Mouse (Mus musculus) intestine, embryonic 15.5 days (tissue): ENCODE data around the gene Ndufa6. TPM values are rescaled to one million over a fixed set of nuclear protein-coding genes. Genes with fewer than 3 reads are reported as not detected.

Experiments
- ATAC-seq: fragments of 200-750 bp; cut with Nextera tagmentation; 2 replicates; pipeline ENCODE4 v1.8.0; 2017; ENCODE audit warnings: moderate TSS enrichment, moderate library complexity
- H3K27ac ChIP-seq: fragments of 300-500 bp; sonication (generic); 2 replicates; pipeline ENCODE4 v1.5.1; 2015; ENCODE audit warnings: mild to moderate bottlenecking, inconsistent platforms
- H3K27me3 ChIP-seq: fragments of 300-500 bp; sonication (generic); replicated peaks from 2 replicates; pipeline ENCODE4 v1.6.1; 2015; ENCODE audit warnings: inconsistent platforms
- H3K36me3 ChIP-seq: fragments of 300-500 bp; sonication (generic); 2 replicates; pipeline ENCODE4 v1.6.1; 2015; ENCODE audit warnings: inconsistent platforms
- H3K4me1 ChIP-seq: fragments of 300-500 bp; sonication (generic); replicated peaks from 2 replicates; pipeline ENCODE4 v1.6.1; 2015; ENCODE audit warnings: inconsistent platforms
- H3K4me2 ChIP-seq: fragments of 300-500 bp; sonication (generic); replicated peaks from 2 replicates; pipeline ENCODE4 v1.6.1; 2015; ENCODE audit warnings: mild to moderate bottlenecking, inconsistent platforms
- H3K4me3 ChIP-seq: fragments of 300-500 bp; sonication (generic); replicated peaks from 2 replicates; pipeline ENCODE4 v1.5.1; 2015; ENCODE audit warnings: inconsistent platforms
- H3K9ac ChIP-seq: fragments of 300-500 bp; sonication (generic); 2 replicates; pipeline ENCODE4 v1.6.1; 2015; ENCODE audit warnings: inconsistent platforms
- H3K9me3 ChIP-seq: fragments of 300-500 bp; sonication (generic); 2 replicates; pipeline ENCODE4 v1.6.1; 2016; ENCODE audit warnings: inconsistent platforms
- WGBS: fragments of 180-500 bp; shearing (Covaris S2); methylation state at CpG from one replicate; pipeline ENCODE4 v1.1.7; 2015; 5-methylcytosine and 5-hydroxymethylcytosine counted together
- polyA plus RNA-seq: library from polyadenylated mRNA; unstranded; fragments of >200 nt; fragmentation: Nextera tagmentation; extraction: Ambion mirVana; gene quantifications from 2 replicates; pipeline ENCODE4 v1.2.1, GENCODE M21; 2015

Ndufa6 gene
- polyA plus RNA-seq, 1 experiment from 2014 or later: 513 TPM

DNA sequence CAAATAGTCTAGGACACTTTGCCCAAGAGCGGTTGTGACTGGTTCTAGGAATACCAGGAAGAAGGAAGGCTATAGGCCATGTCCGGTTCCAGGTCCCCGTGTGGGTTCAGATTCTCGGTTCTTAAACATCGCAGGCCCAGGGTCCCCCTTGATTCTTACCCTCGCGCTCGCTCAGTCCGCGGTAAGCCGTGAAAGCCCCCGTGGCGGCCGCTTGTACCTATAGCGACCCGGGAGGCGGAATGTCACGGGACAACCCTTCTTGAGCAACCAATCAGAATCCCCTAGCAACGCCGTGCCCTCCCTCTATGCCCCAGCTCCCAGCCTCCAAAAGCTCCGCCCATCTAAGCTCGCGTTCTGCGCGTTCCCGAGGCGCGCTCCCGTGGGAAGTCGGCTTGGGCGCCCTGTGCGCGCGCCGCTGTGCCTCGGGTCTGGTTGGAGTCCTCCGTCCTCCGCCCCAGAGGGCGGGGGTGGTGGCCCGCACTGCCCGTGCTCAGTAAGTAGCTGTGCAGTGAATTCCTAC is 15.5 kb downstream of the Ndufa6 start, which contains the start of the genes Naga, Pheta2 and Smdt1:
Gene Naga (minus strand): TSS at position 333 of the 520 bp plus-strand sequence.
Gene Pheta2 (plus strand): TSS at position 350 of the 520 bp plus-strand sequence.
Gene Smdt1 (plus strand): TSS at position 367 of the 520 bp plus-strand sequence.
- Histone ChIP-seq H3K4me2 (peak within 1 kb of the TSS; percentile 73), H3K9ac (peak within 1 kb of the TSS; percentile 70), H3K36me3 (peaks cover 18% of the 10 kb centered on the region), H3K27me3 (no peaks in the 10 kb centered on the region), H3K4me1 (peaks cover 37% of the 10 kb centered on the region), H3K4me3 (peak within 1 kb of the TSS; percentile 58), H3K27ac (peak within 1 kb of the TSS; percentile 75), H3K9me3 (no peaks in the 10 kb centered on the region)
- under 1% methylated on average over 41 of the region's 41 CpGs for WGBS
- ATAC-seq: peak; percentile 90

DNA sequence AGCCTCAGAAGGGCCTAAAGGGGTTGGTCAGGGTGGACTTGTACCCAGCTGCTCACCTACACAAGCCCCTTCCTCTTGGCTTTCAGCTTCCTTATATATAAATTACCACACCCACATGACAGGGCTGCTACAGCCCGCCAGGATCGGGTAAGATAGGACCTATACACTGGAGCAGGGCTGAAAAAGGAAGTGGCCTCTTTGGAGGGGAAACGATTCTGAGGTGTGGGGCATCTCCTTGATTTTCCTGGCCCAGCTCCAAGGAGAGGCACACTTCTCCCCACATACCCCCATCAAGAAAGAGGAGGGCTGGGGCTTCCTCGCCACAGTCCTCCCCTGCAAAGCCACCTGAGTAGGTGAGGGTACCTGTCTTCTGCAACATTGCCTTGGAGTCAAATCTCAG is 16.2 kb downstream of the Ndufa6 start:
- WGBS: 7% methylated on average over 4 of the region's 4 CpGs
- Histone ChIP-seq H3K4me1 (peaks cover 35% of the 10 kb centered on the region), H3K4me2 (peak overlapping the region; percentile 73), H3K36me3 (peaks cover 18% of the 10 kb centered on the region), H3K9me3 (no peaks in the 10 kb centered on the region), H3K27ac (peak overlapping the region; percentile 75), H3K27me3 (no peaks in the 10 kb centered on the region), H3K4me3 (peak overlapping the region; percentile 58), H3K9ac (peak overlapping the region; percentile 70)
- ATAC-seq: no peak

DNA sequence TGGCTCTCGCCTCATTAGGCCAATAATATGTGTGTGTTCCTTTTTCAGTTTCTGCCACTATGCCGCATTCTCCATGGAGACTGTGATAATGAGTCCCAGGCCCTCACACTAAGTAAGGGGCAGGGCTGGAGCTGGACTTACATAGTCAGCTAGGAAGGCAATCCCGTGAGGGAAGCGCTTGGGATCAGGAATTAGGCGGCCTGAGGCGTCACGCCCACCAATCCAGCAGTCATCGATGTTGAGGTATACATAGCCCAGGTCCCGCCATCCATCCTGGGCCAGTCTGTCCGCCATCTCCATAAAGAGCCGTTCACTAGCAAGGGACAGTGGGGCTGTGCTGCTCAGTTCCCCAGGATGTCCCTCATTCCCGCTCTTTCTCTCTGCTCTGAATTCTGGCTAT is 17.5 kb downstream of the Ndufa6 start:
- H3K27me3 ChIP-seq: no peaks in the 10 kb centered on the region
- H3K36me3 ChIP-seq: peaks cover 18% of the 10 kb centered on the region
- no peaks in the 10 kb centered on the region for H3K9me3 ChIP-seq
- 0 out of 2 replicates have a peak overlapping the region, but pooled peaks have one; percentile 4 for H3K4me2 ChIP-seq
- ATAC-seq: no peak
- no peak overlapping the region for H3K27ac ChIP-seq
- no peak overlapping the region for H3K4me3 ChIP-seq
- H3K4me1 ChIP-seq: peaks cover 28% of the 10 kb centered on the region
- H3K9ac ChIP-seq: no peak overlapping the region; the same call in 1 of the 2 replicates
- 84% methylated on average over 12 of the region's 12 CpGs for WGBS

DNA sequence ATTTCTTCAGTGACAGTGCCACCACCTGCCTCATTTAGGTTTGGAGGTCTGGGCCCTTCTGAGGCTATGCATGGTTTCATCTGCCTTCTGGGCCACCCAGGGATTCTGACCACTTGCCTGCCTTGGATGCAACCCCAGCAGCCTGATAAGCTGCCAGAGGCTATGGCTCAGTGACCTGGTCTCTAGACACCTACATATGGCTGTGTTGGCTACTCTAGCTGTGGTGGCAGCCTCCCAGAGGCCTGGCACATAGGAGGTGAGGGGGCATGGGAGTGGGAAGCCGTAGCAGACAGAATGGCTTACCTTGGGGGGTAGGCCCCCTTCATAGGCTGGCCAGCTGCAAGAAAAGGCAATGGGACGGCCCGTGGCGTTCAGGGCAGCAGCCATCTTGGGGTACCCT is 18.9 kb downstream of the Ndufa6 start:
- Histone ChIP-seq H3K4me2 (no peak overlapping the region), H3K27me3 (no peaks in the 10 kb centered on the region), H3K4me1 (peaks cover 15% of the 10 kb centered on the region), H3K9ac (no peak overlapping the region), H3K4me3 (no peak overlapping the region), H3K27ac (no peak overlapping the region), H3K36me3 (peaks cover 20% of the 10 kb centered on the region), H3K9me3 (no peaks in the 10 kb centered on the region)
- no peak for ATAC-seq
- 94% methylated on average over 4 of the region's 4 CpGs for WGBS

DNA sequence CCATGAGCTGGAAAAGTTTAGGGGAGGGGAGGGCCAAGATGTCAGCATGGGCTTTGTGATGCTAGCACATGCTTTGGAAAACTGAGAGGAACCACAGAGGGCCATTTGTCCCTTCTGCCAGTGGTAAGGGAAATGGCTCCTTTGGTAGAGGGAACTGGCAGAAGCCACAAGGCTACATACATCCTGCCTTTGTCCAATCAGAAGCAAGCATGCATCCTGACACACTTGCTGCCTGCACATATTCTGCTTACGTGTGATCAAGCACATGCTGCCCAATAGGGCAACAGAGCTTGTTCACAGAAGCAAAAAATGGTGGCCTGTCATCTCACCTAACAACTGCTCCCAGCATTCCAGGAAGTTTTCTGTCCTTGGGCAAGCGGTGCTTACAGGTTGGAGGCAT is 28.7 kb downstream of the Ndufa6 start:
- Histone ChIP-seq H3K27ac (no peak overlapping the region), H3K4me3 (no peak overlapping the region), H3K9ac (no peak overlapping the region), H3K27me3 (no peaks in the 10 kb centered on the region), H3K4me1 (0 out of 2 replicates have a peak, but pooled peaks cover 3% of the 10 kb centered on the region), H3K36me3 (peaks cover 7% of the 10 kb centered on the region; the same call in 1 of the 2 replicates), H3K9me3 (no peaks in the 10 kb centered on the region), H3K4me2 (no peak overlapping the region)
- no peak for ATAC-seq
- 69% methylated on average over 2 of the region's 2 CpGs for WGBS

DNA sequence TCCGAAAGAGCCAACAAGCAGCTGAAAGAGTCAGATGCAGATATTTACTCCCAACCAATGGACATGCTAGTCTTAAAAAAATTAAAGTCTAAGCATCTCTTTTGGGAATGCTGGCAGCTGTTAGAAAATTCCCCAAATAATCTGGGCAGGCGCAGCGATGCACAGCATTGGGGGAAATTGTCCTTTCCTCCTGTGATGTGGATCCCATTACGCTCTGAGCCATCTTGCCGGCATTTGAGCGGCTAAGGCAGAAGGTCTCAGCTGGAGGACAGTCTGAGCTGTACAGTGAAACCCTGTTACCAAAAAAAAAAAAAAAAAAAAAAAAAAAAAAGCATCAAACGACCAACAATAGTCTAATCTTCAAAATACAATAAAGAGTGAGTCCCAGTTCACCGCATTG is 31.9 kb downstream of the Ndufa6 start:
- H3K9me3 ChIP-seq: no peaks in the 10 kb centered on the region
- H3K27me3 ChIP-seq: no peaks in the 10 kb centered on the region
- H3K9ac ChIP-seq: no peak overlapping the region
- no peak overlapping the region for H3K27ac ChIP-seq
- H3K4me2 ChIP-seq: no peak overlapping the region
- H3K4me1 ChIP-seq: 0 out of 2 replicates have a peak, but pooled peaks cover 3% of the 10 kb centered on the region
- no peak overlapping the region for H3K4me3 ChIP-seq
- ATAC-seq: no peak
- H3K36me3 ChIP-seq: no peaks in the 10 kb centered on the region
- 71% methylated on average over 8 of the region's 8 CpGs for WGBS

DNA sequence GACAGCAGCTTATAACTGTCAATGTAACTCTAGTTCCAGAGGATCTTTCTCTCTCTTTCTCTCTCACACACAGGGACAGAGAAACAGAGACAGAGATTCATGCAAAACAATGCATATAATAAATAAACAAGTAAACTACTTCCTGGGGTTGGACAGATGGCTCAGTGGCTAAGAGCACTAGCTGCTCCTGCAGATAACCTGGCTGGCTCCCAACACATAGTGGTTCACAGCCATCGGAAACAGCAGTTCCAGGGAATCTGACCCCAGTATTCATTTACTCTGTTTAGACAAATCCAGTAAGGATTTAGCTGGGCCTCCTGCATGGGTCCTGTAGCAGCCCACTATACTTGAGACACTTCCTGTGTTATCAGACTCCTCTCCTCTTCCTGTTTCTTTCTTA is 34.5 kb downstream of the Ndufa6 start:
- 29% methylated on average over 1 of the region's 1 CpGs for WGBS
- Histone ChIP-seq H3K27ac (no peak overlapping the region), H3K27me3 (no peaks in the 10 kb centered on the region), H3K4me2 (no peak overlapping the region), H3K9me3 (no peaks in the 10 kb centered on the region), H3K9ac (no peak overlapping the region), H3K4me1 (no peaks in the 10 kb centered on the region), H3K4me3 (no peak overlapping the region), H3K36me3 (no peaks in the 10 kb centered on the region)
- ATAC-seq: no peak

DNA sequence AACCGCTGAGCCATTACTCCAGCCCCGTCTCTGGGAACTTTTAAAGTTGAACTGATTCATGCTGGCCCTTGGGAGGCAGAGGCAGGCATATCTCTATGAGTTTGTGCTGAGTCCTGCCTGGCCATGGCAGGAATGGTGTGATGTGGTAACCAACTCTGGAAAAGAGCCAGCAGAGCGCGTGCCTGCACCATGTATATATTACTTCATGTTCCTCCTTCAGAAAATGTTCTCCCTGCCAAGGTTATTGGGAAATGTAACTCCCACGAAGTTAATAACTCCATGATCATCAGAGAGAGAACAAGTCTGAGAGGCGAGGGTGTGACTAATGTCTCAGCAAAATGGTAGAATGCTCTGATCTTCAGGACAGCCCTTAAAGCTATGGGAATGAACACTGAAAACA is 36.3 kb downstream of the Ndufa6 start:
- H3K27ac ChIP-seq: no peak overlapping the region
- H3K4me3 ChIP-seq: no peak overlapping the region
- ATAC-seq: no peak
- 78% methylated on average over 6 of the region's 6 CpGs for WGBS
- no peaks in the 10 kb centered on the region for H3K36me3 ChIP-seq
- H3K9me3 ChIP-seq: no peaks in the 10 kb centered on the region
- H3K27me3 ChIP-seq: no peaks in the 10 kb centered on the region
- H3K4me2 ChIP-seq: no peak overlapping the region
- H3K9ac ChIP-seq: no peak overlapping the region
- H3K4me1 ChIP-seq: no peaks in the 10 kb centered on the region

DNA sequence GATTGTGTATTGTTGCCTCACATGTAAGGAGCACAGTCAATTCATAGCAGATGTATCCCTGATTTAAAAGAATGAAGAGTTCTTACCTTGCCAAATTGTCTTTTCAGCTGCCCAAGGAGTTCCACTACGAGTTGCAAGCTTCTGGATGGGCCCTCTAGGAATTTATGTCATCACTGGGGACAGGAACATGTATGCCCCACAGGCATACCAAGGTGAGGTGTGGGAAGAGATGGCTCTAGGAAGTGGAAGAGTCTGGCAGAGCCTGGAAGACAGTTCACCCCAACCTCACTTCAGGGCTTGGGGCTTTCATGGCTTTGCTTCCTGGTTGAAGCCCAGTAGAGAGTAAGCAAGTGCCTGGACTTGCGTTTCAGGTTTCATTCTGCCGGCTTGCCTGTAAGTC is 45.7 kb downstream of the Ndufa6 start:
- Histone ChIP-seq H3K9ac (no peak overlapping the region), H3K4me1 (no peaks in the 10 kb centered on the region; the same call in 1 of the 2 replicates), H3K4me3 (no peak overlapping the region), H3K36me3 (no peaks in the 10 kb centered on the region), H3K9me3 (no peaks in the 10 kb centered on the region), H3K4me2 (no peak overlapping the region), H3K27ac (no peak overlapping the region), H3K27me3 (no peaks in the 10 kb centered on the region)
- WGBS: 49% methylated on average over 3 of the region's 3 CpGs
- no peak for ATAC-seq

DNA sequence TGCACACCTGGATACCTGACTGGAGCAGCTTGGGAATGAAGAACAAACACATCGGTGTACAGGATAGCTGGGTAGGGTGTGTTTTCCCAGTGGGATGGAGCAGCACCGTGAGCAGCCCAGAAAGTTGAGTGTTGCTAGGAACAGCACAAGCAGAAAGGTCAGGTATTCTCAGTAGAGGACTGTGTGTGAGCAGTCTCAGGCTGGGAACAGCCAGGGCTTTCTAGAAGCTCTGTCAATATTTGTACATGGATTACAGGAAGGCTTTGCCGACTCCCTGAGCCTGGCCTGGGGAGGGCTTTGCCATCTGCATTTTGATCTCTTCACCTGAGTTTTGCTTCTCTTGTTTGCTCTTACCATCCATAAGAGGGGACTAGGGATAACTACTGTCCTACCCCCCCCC is 47.0 kb downstream of the Ndufa6 start:
- no peak overlapping the region for H3K4me2 ChIP-seq
- no peaks in the 10 kb centered on the region for H3K36me3 ChIP-seq
- no peaks in the 10 kb centered on the region; the same call in 1 of the 2 replicates for H3K4me1 ChIP-seq
- H3K4me3 ChIP-seq: no peak overlapping the region
- H3K9me3 ChIP-seq: no peaks in the 10 kb centered on the region
- H3K9ac ChIP-seq: no peak overlapping the region
- H3K27me3 ChIP-seq: no peaks in the 10 kb centered on the region
- H3K27ac ChIP-seq: no peak overlapping the region
- ATAC-seq: peak; percentile 82
- WGBS: 70% methylated on average over 3 of the region's 3 CpGs

Other genes with a start within 250 kb of the Ndufa6 start
- gene Ccdc134, start 226.4 kb downstream of the Ndufa6 start, polyA plus RNA-seq: 12.0 and 12.6 TPM in 2 replicates
- gene Srebf2, start 207.1 kb downstream of the Ndufa6 start, polyA plus RNA-seq: 163 and 172 TPM in 2 replicates
- gene Shisa8, start 141.5 kb downstream of the Ndufa6 start, polyA plus RNA-seq: 0.10 and 0.15 TPM in 2 replicates
- 0.25 TPM in 1 of 2 replicates, not detected in the other for gene Tnfrsf13c, start 130.0 kb downstream of the Ndufa6 start, polyA plus RNA-seq
- gene Cenpm, start 109.6 kb downstream of the Ndufa6 start, polyA plus RNA-seq: 46.0 and 49.1 TPM in 2 replicates
- 0.13 TPM in 1 of 2 replicates, not detected in the other for gene 1500009C09Rik, start 101.9 kb downstream of the Ndufa6 start, polyA plus RNA-seq
- gene Sept3, start 79.4 kb downstream of the Ndufa6 start, polyA plus RNA-seq: 8.6 and 10.2 TPM in 2 replicates
- 0.11 and 0.13 TPM in 2 replicates for gene Wbp2nl, start 55.4 kb downstream of the Ndufa6 start, polyA plus RNA-seq
- gene Naga, start 15.4 kb downstream of the Ndufa6 start, polyA plus RNA-seq: 144 and 176 TPM in 2 replicates
- gene Pheta2, start 15.4 kb downstream of the Ndufa6 start, polyA plus RNA-seq: 13.1 and 13.4 TPM in 2 replicates
- gene Smdt1, start 15.4 kb downstream of the Ndufa6 start, polyA plus RNA-seq: 277 and 308 TPM in 2 replicates
- 9.0 and 11.2 TPM in 2 replicates for gene Cyp2d22, start 25.9 kb upstream of the Ndufa6 start, polyA plus RNA-seq
- gene Cyp2d11, start 39.7 kb upstream of the Ndufa6 start, polyA plus RNA-seq: not detected in 2 replicates
- gene Cyp2d10, start 52.9 kb upstream of the Ndufa6 start, polyA plus RNA-seq: 0.83 and 1.0 TPM in 2 replicates
- 0.19 and 0.30 TPM in 2 replicates for gene Cyp2d9, start 79.1 kb upstream of the Ndufa6 start, polyA plus RNA-seq
- gene Cyp2d12, start 200.8 kb upstream of the Ndufa6 start, polyA plus RNA-seq: not detected in 2 replicates